Mouse (Mus musculus) thymus, adult 2 months (tissue): ENCODE results near the gene Dync1li1.

Source experiments
- CTCF ChIP-seq: fragments of 200-500 bp; IDR thresholded peaks from 2 replicates; pipeline ENCODE4 v1.5.1; 2012; ENCODE audit warnings: mild to moderate bottlenecking, control low read depth, low read length, moderate library complexity, borderline replicate concordance; ENCODE audit not compliant: control insufficient read depth, poor library complexity, insufficient read depth; ENCODE audit errors: extremely low read depth
- POLR2A ChIP-seq: fragments of 200-500 bp; IDR thresholded peaks from 2 replicates; pipeline ENCODE4 v1.6.1; 2012; ENCODE audit warnings: mild to moderate bottlenecking, low read length, control low read depth, moderate library complexity; ENCODE audit not compliant: control insufficient read depth, poor library complexity, insufficient read depth; ENCODE audit errors: extremely low read depth

- TF ChIP-seq POLR2A (no peak), CTCF (no peak)
Observed at GRCm38 (mm10) chr9:114759886-114760285, 71.3 kb downstream of the Dync1li1 start.
